Mouse (Mus musculus) brain, embryonic 14.5 days (tissue): ENCODE data around the gene Rabep1. TPM values are rescaled to one million over a fixed set of nuclear protein-coding genes. Genes with fewer than 3 reads are reported as not detected.
"Not testable (repeated sequence)": the region's sequence is repeated elsewhere in the genome, so short reads cannot be mapped to it uniquely, and the experiment has no call there.

ENCODE experiments used
- DNase-seq: peaks from one replicate; pipeline ENCODE4 v3.0.0-alpha.2; 2011; ENCODE audit warnings: low read depth
- CTCF ChIP-seq: fragments of 200-500 bp; IDR thresholded peaks from 2 replicates; pipeline ENCODE4 v1.5.1; 2012; ENCODE audit warnings: inconsistent platforms, mild to moderate bottlenecking, moderate library complexity, borderline replicate concordance; ENCODE audit not compliant: insufficient read depth, insufficient read length; ENCODE audit errors: extremely low read depth
- POLR2A ChIP-seq: fragments of 200-500 bp; IDR thresholded peaks from 2 replicates; pipeline ENCODE4 v1.6.1; 2012; ENCODE audit warnings: mild to moderate bottlenecking, inconsistent platforms, borderline replicate concordance; ENCODE audit not compliant: poor library complexity, insufficient read depth, insufficient read length, severe bottlenecking; ENCODE audit errors: extremely low read depth
- polyA plus RNA-seq: library from polyadenylated mRNA; depleted of rRNA; stranded (reverse); fragments of >200 nt; gene quantifications from 2 replicates; pipeline ENCODE4 v1.2.3, GENCODE M21; 2012

The Rabep1 gene
- polyA plus RNA-seq, 1 experiment: 33.9 TPM

DNA sequence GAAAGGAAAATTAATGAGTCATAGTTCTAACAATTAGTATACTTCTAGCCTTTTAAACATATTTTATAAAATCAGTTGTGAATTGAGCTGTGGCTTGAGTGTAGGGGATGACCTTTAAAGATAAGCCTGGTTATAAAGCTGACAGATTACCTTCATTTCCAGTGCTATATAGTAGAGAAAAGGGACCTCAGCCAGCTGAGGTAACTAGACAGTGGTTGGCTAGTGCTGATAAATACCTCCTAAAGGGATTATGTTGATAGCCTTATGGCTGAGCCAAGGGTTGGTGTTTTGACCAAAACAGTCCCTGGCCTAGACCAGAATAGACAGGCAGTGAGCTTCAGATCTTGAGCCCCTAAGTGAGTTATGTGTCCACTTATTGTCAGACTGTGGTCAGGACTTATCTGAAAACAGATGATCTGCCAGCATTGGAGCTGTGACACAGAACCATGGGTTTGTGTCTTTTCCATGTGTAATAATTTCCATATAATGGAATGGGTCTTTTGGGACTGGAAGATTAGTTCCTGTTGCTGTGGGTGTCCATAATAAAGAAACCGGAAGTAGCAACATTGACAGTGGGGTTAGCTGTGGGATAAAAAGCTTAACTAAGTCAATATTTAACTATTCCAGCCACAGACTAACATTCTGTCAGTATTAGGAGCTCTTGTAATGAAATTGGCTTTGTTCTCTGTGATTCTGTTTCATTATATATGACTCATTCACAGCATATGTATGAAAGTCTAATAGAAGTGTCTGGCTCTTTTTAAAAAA lies 29.5 kb downstream of the Rabep1 start:
- no peak for TF ChIP-seq POLR2A
- TF ChIP-seq CTCF: no peak

DNA sequence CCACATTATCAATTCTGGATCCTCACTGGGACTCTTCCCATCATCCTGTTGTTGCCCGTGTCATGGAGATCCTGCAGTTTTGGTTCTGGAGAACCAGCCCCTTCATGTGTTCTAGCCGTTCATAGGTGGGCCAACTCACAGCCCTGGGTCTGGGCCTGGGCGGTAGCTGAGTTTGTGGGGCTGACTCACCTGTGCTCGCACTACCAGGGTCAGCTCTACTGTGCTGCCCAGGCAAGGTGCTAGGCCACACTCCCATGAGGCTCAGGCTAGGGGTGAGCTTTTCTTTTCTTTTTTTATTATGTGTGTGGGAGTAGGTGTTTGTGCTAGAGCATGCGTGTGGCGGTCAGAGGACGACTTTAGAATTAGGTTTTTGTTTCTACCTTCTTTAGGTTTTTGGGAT lies 33.1 kb downstream of the Rabep1 start:
- DNase-seq: no peak
- TF ChIP-seq POLR2A (no peak), CTCF (no peak)

More for the DNA sequence above, 29.5 kb downstream of the Rabep1 start:
- DNase-seq: no peak

DNA sequence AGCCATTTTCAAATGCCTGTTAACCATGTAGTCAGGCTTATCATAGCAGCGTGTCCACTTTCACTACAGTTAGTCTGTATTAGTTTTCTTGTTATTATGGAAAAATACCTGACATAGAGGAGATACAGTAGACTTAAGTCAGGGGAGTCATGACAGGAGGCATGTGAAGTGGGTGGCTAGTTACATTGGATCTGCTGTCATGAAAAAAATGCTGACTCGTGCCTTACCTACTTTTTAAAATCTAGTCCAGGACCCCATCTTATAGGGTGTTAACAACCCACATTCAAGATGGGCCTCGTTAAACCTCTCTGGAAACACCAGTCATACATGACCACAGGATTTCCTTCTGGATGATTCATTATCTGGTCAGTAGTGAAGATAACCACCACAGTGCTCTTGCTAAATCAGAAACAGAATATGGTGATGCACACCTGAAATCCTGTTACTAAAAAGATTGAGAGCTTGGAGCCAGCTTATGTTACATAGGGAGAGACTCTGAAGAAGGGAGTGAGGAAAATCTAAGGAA lies 38.4 kb downstream of the Rabep1 start:
- no peak for DNase-seq
- TF ChIP-seq CTCF: no peak
- no peak for TF ChIP-seq POLR2A

- TF ChIP-seq CTCF (no peak), POLR2A (no peak)
- no peak for DNase-seq
Measured at GRCm38 (mm10) chr11:70890643-70891042, 46.1 kb downstream of the Rabep1 start.

DNA sequence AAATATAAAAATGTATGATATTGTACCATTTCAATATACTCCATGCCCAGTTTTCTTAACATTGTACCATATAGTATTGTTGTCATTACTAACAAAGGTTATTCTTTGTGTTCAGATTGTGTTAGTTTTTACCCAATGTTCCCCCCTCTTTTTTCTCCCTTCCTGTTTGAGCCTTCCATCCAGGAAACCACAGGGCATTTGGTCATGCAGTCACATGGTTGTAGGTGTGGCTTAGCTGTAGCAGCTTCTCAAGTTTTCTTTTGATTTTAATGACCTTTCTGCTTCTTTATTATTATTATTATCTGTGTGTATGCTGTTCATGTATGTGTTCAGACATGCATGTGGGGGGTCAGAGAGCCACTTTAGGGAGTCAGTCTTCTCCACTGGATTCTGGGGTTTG lies 47.0 kb downstream of the Rabep1 start:
- TF ChIP-seq POLR2A (no peak), CTCF (no peak)
- no peak for DNase-seq

GRCm38 (mm10) chr11:70897680-70898079 lies 53.1 kb downstream of the Rabep1 start:
- TF ChIP-seq POLR2A: no peak
- TF ChIP-seq CTCF: no peak
- no peak for DNase-seq

DNA sequence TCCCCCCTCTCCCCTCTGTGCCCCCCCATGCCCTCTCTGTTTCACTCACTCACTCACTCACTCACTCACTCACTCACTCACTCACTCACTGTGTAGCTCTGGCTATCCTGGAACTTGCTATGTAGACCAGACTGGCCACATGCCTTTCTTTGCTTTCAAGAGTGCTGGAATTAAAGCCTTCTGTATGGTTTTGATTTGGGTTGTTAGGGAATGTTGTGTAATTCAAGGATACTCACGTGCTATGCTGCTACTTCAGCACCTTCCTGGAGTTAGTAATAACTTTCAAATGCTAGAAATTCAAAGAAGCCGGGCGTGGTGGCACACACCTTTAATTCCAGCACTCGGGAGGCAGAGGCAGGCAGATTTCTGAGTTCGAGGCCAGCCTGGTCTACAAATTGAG lies 53.6 kb downstream of the Rabep1 start:
- not testable (repeated sequence) for DNase-seq

DNA sequence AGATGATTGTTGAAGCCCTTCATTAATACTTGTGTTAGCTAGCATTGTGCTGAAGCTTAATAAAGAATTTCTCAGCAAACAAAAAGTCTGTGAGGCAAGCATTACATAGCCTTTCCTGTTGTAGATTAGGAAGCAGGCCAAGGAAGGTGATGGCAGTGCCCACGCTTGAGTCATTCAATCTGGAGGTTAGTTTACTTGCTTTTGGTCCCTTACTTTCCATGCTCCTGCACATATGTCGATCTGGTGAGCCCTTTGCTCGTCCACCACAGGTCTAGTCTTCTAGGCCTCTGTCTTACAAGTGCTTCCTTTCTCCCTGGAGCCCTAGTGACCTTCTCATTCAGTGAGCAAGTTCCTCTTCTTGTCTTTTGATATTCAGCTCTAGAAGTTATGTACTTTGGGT lies 62.1 kb downstream of the Rabep1 start:
- TF ChIP-seq CTCF (no peak), POLR2A (no peak)
- DNase-seq: no peak

DNA sequence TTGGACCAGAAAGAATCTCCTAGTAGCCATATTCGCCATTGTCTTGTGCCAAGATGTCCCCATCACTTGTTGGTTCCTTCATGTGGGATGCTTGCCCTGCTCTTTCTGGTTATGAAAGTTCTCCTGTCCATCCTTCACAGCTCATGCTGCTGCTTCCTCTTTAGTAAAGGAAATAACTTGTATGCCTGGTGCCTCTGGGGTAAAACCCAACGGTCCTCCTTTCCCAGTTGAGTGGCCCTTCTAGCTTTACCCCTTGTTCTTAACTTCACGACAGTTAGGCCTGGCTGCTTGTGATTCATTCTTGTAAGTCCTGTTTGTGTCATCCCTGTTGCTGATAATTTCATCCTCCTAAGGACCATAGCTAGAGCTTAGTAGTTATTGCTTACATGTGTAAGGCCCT lies 66.7 kb downstream of the Rabep1 start:
- TF ChIP-seq CTCF (no peak), POLR2A (no peak)
- no peak for DNase-seq

- DNase-seq: no peak
Measured at GRCm38 (mm10) chr11:70911920-70912319, 67.3 kb downstream of the Rabep1 start.

DNA sequence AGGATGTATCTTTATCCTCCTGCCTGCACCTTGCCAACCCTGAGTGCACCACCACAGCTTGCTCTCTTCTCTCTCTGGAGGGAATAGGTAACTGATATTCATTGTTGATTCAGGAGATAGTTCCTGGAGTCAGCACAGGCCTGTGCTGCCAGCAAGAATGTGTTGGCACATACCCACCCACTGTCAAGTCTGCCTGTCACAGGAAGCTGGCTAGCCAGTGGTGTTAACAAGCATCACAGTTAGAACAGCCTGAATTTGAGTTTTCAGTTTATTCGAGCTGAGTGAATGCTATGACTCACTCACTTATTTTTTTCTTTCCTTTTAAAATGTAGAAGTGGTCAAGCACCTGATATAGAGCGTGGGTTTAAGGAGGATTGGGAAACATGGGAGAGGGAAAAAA lies 73.3 kb downstream of the Rabep1 start:
- TF ChIP-seq CTCF (no peak), POLR2A (no peak)
- DNase-seq: peak; percentile 8

More at GRCm38 (mm10) chr11:70911920-70912319, 67.3 kb downstream of the Rabep1 start:
- no peak for TF ChIP-seq POLR2A
- no peak for TF ChIP-seq CTCF

GRCm38 (mm10) chr11:70919524-70919923 lies 74.9 kb downstream of the Rabep1 start:
- no peak for DNase-seq
- TF ChIP-seq POLR2A (no peak), CTCF (no peak)

GRCm38 (mm10) chr11:70931461-70931860 lies 86.9 kb downstream of the Rabep1 start:
- TF ChIP-seq POLR2A (no peak), CTCF (no peak)
- no peak for DNase-seq

DNA sequence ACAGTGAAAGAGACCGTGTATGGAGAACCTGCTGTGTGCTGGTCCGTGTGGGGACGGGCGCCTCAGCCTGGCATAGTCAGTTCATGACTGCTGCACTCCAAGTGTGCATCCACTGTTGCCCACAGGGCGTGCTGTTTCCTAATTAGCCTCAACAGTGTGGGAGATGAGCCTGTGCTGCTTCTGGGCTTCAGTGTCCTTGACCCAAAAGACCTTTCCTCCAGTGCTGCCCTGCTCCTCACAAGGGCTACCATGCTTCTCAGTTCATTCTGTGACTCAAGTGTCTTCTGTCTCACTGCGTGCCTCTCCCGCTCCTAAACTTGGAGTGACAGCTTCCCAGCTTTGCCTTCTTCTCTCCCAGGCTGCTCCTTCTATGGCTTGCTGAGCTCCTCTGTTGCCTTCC lies 90.7 kb downstream of the Rabep1 start:
- DNase-seq: no peak
- TF ChIP-seq CTCF: no peak
- no peak for TF ChIP-seq POLR2A
